Mouse (Mus musculus): ENCODE results near the gene Baiap2.
A peak's percentile ranks its signal among the peaks of the same experiment; 100 is the strongest.

The Baiap2 gene

GRCm38 (mm10) chr11:119947897-119948296 is 5.3 kb downstream of the Baiap2 start:
- no peak for DNase-seq (ENCODE audit: low read depth)

GRCm38 (mm10) chr11:119948305-119948704 is 5.7 kb downstream of the Baiap2 start:
- DNase-seq (ENCODE audit: low read depth), result no peak

GRCm38 (mm10) chr11:119948803-119949202 is 6.2 kb downstream of the Baiap2 start:
- no peak for DNase-seq (ENCODE audit: low read depth)

GRCm38 (mm10) chr11:119950535-119950934 is 8.0 kb downstream of the Baiap2 start:
- DNase-seq (ENCODE audit: low read depth), result no peak

- DNase-seq (ENCODE audit: low read depth), result no peak
Measured at GRCm38 (mm10) chr11:119951326-119951725, 8.8 kb downstream of the Baiap2 start.

GRCm38 (mm10) chr11:119952429-119953224 is 10.1 kb downstream of the Baiap2 start:
- no peak for DNase-seq (ENCODE audit: low read depth)

GRCm38 (mm10) chr11:119954233-119954632 is 11.7 kb downstream of the Baiap2 start:
- no peak for DNase-seq (ENCODE audit: low read depth)

- no peak for DNase-seq (ENCODE audit: low read depth)
Measured at GRCm38 (mm10) chr11:119954749-119955337, 12.3 kb downstream of the Baiap2 start.

GRCm38 (mm10) chr11:119955432-119955831 is 12.9 kb downstream of the Baiap2 start:
- DNase-seq (ENCODE audit: low read depth), result no peak

- no peak for DNase-seq (ENCODE audit: low read depth)
Measured at GRCm38 (mm10) chr11:119956590-119956989, 14.0 kb downstream of the Baiap2 start.

GRCm38 (mm10) chr11:119958856-119959255 is 16.3 kb downstream of the Baiap2 start:
- DNase-seq (ENCODE audit: low read depth), result no peak

- no peak for DNase-seq (ENCODE audit: low read depth)
Measured at GRCm38 (mm10) chr11:119959714-119960113, 17.2 kb downstream of the Baiap2 start.

- DNase-seq (ENCODE audit: low read depth), result no peak
Measured at GRCm38 (mm10) chr11:119960671-119961070, 18.1 kb downstream of the Baiap2 start.

GRCm38 (mm10) chr11:119961511-119961910 is 18.9 kb downstream of the Baiap2 start:
- DNase-seq (ENCODE audit: low read depth), result no peak

- DNase-seq (ENCODE audit: low read depth), result no peak
Measured at GRCm38 (mm10) chr11:119965053-119965452, 22.5 kb downstream of the Baiap2 start.

- DNase-seq (ENCODE audit: low read depth), result no peak
Measured at GRCm38 (mm10) chr11:119966294-119966693, 23.7 kb downstream of the Baiap2 start.

GRCm38 (mm10) chr11:119967401-119967800 is 24.8 kb downstream of the Baiap2 start:
- no peak for DNase-seq (ENCODE audit: low read depth)

GRCm38 (mm10) chr11:119967892-119968291 is 25.3 kb downstream of the Baiap2 start:
- no peak for DNase-seq (ENCODE audit: low read depth)

GRCm38 (mm10) chr11:119970021-119970851 is 27.7 kb downstream of the Baiap2 start:
- no peak for DNase-seq (ENCODE audit: low read depth)

GRCm38 (mm10) chr11:119973789-119974188 is 31.2 kb downstream of the Baiap2 start:
- DNase-seq (ENCODE audit: low read depth), result no peak

- DNase-seq (ENCODE audit: low read depth), result peak; percentile 84
Measured at GRCm38 (mm10) chr11:119975739-119976501, 33.4 kb downstream of the Baiap2 start.

- no peak for DNase-seq (ENCODE audit: low read depth)
Measured at GRCm38 (mm10) chr11:119978701-119979100, 36.1 kb downstream of the Baiap2 start.

Data from fibroblast of lung, adult 2 months (primary cell).